In genomic region chr8:92721266-92721935, GRCm38 (mm10) we compare ENCODE assay signal across 8 mouse cellular contexts. TPM values are rescaled to one million over a fixed set of nuclear protein-coding genes. Genes with fewer than 3 reads are reported as not detected.
DNase-seq lines count a peak whose midpoint lies in the region; ATAC-seq and TF ChIP-seq lines count a peak whose summit lies in the region.

No protein-coding gene starts in this region.

- H3K9me3 ChIP-seq in heart, embryonic 13.5 days = no peaks in the 10 kb centered on the region
- no peaks in the 10 kb centered on the region for H3K9me3 ChIP-seq in liver, postnatal 0 days (ENCODE audit: low read length)

- peaks cover 5% of the 10 kb centered on the region; the same call in 1 of the 2 replicates for H3K27me3 ChIP-seq in heart, embryonic 13.5 days (replicated peaks)
- H3K27me3 ChIP-seq in liver, postnatal 0 days (ENCODE audit: insufficient read depth, low read length) = no peaks in the 10 kb centered on the region

- no peak overlapping the region for H3K4me3 ChIP-seq in heart, embryonic 13.5 days
- H3K4me3 ChIP-seq in liver, postnatal 0 days (ENCODE audit: low read depth, low read length) = no peak overlapping the region

- H3K36me3 ChIP-seq in heart, embryonic 13.5 days = no peaks in the 10 kb centered on the region
- H3K36me3 ChIP-seq in liver, postnatal 0 days (replicated peaks; ENCODE audit: insufficient read depth, low read length) = no peaks in the 10 kb centered on the region

- H3K4me2 ChIP-seq in heart, embryonic 13.5 days = peak overlapping the region; percentile 48
- no peak overlapping the region for H3K4me2 ChIP-seq in liver, postnatal 0 days (ENCODE audit: low read depth, low read length)

- 35% methylated on average over 12 of the region's 12 CpGs for WGBS in heart, embryonic 13.5 days
- 32% methylated on average over 12 of the region's 12 CpGs for WGBS in liver, postnatal 0 days (ENCODE audit: insufficient replicate concordance)

- peak; percentile 48 for DNase-seq in gastrocnemius, adult 18-20 months (ENCODE audit: low spot score)
- no peak for DNase-seq in gastrocnemius, adult 8-10 months (ENCODE audit: low spot score in 2 of 2)
- DNase-seq in fibroblast of lung, adult 2 months (ENCODE audit: low read depth) = peak; percentile 87
- DNase-seq in kidney, postnatal 25 days = peak; percentile 54 to 56
- no peak for DNase-seq in liver, postnatal 0 days
- peak; percentile 30 for DNase-seq in ovary, postnatal 36 days (ENCODE audit: low spot score)

- no peak for ATAC-seq in heart, embryonic 13.5 days (ENCODE audit: extremely low read depth, insufficient number of reproducible peaks, low FRiP score, low TSS enrichment)
- no peak for ATAC-seq in liver, postnatal 0 days
- ATAC-seq in monocyte, adult 5-6 weeks (replicated peaks; ENCODE audit: insufficient number of reproducible peaks, low FRiP score, low TSS enrichment, poor library complexity, severe bottlenecking) = no peak

- no peak overlapping the region for H3K9ac ChIP-seq in heart, embryonic 13.5 days
- H3K9ac ChIP-seq in liver, postnatal 0 days (replicated peaks) = no peak overlapping the region

- H3K4me1 ChIP-seq in heart, embryonic 13.5 days = peaks cover 35% of the 10 kb centered on the region
- no peaks in the 10 kb centered on the region for H3K4me1 ChIP-seq in liver, postnatal 0 days (ENCODE audit: insufficient read depth)

- TF ChIP-seq CTCF in liver, postnatal 0 days (IDR thresholded peaks at IDR 0.05; ENCODE audit: low read depth) = peak; percentile 41

- H3K27ac ChIP-seq in heart, embryonic 13.5 days (replicated peaks) = no peak overlapping the region
- H3K27ac ChIP-seq in liver, postnatal 0 days (ENCODE audit: low read depth) = no peak overlapping the region

- no peak for TF ChIP-seq EP300 in liver, postnatal 0 days (IDR thresholded peaks at IDR 0.05; ENCODE audit: low read depth)

RNA-seq across cellular contexts. Expression of gene Irx6, which starts 47.3 kb away (rescaled TPM):
- total RNA-seq in gastrocnemius, adult 18-20 months (2021) = not detected
- not detected for total RNA-seq in gastrocnemius, adult 8-10 months (2022)
- polyA plus RNA-seq in heart, embryonic 13.5 days (2015; fragmentation: Nextera tagmentation; extraction: Ambion mirVana) = 1.8 and 2.2 TPM in 2 replicates
- polyA plus RNA-seq in liver, postnatal 0 days (2015; fragmentation: Nextera tagmentation; extraction: Ambion mirVana) = not detected in 2 replicates
- total RNA-seq in monocyte, adult 5-6 weeks (2017) = not detected in 3 replicates

Comparison
In these comparisons a context has a peak if more than half of its experiments do, and no peak if none do; other contexts are left out.
1. DNase-seq: peak in gastrocnemius, adult 18-20 months (single experiment), fibroblast of lung, adult 2 months (single experiment), kidney, postnatal 25 days (2 of 2) and ovary, postnatal 36 days (single experiment); none in gastrocnemius, adult 8-10 months (0 of 2) and liver, postnatal 0 days (single experiment).